Mouse (Mus musculus) lung, postnatal 25 days (tissue): Measurements from ENCODE around the gene Col4a4.

ENCODE experiments used
- DNase-seq: peaks from one replicate; pipeline ENCODE4 v3.0.0; 2022; ENCODE audit warnings: low spot score

Col4a4 gene

GRCm38 (mm10) chr1:82577915-82578314 lies 8.7 kb downstream of the Col4a4 start:
- peak; percentile 91 for DNase-seq

GRCm38 (mm10) chr1:82577339-82577738 lies 9.3 kb downstream of the Col4a4 start:
- DNase-seq: no peak

GRCm38 (mm10) chr1:82576182-82576581 lies 10.5 kb downstream of the Col4a4 start:
- DNase-seq: no peak

- no peak for DNase-seq
Observed at GRCm38 (mm10) chr1:82575681-82576080, 11.0 kb downstream of the Col4a4 start.

- no peak for DNase-seq
Observed at GRCm38 (mm10) chr1:82571758-82572157, 14.9 kb downstream of the Col4a4 start.

- DNase-seq: no peak
Observed at GRCm38 (mm10) chr1:82569405-82569804, 17.2 kb downstream of the Col4a4 start.

GRCm38 (mm10) chr1:82560223-82560622 lies 26.4 kb downstream of the Col4a4 start:
- DNase-seq: no peak

GRCm38 (mm10) chr1:82554889-82555288 lies 31.8 kb downstream of the Col4a4 start:
- no peak for DNase-seq

- no peak for DNase-seq
Observed at GRCm38 (mm10) chr1:82554443-82554850, 32.2 kb downstream of the Col4a4 start.

- DNase-seq: no peak
Observed at GRCm38 (mm10) chr1:82545199-82545960, 41.3 kb downstream of the Col4a4 start.

- DNase-seq: no peak
Observed at GRCm38 (mm10) chr1:82544419-82545185, 42.0 kb downstream of the Col4a4 start.

- no peak for DNase-seq
Observed at GRCm38 (mm10) chr1:82543934-82544333, 42.7 kb downstream of the Col4a4 start.

GRCm38 (mm10) chr1:82540056-82540455 lies 46.6 kb downstream of the Col4a4 start:
- DNase-seq: peak; percentile 4

- no peak for DNase-seq
Observed at GRCm38 (mm10) chr1:82537848-82538247, 48.8 kb downstream of the Col4a4 start.

GRCm38 (mm10) chr1:82536515-82537174 lies 50.0 kb downstream of the Col4a4 start:
- no peak for DNase-seq

- DNase-seq: no peak
Observed at GRCm38 (mm10) chr1:82527931-82528330, 58.7 kb downstream of the Col4a4 start.

GRCm38 (mm10) chr1:82491954-82492353 lies 94.7 kb downstream of the Col4a4 start:
- DNase-seq: no peak

GRCm38 (mm10) chr1:82486371-82486770 lies 100.3 kb downstream of the Col4a4 start:
- DNase-seq: no peak

- peak; percentile 3 for DNase-seq
Observed at GRCm38 (mm10) chr1:82482371-82482770, 104.3 kb downstream of the Col4a4 start.

GRCm38 (mm10) chr1:82479696-82480487 lies 106.8 kb downstream of the Col4a4 start:
- DNase-seq: no peak

GRCm38 (mm10) chr1:82476746-82477145 lies 109.9 kb downstream of the Col4a4 start:
- no peak for DNase-seq

- no peak for DNase-seq
Observed at GRCm38 (mm10) chr1:82476256-82476655, 110.4 kb downstream of the Col4a4 start.
